Mouse (Mus musculus) stomach, postnatal 0 days (tissue): Measurements from ENCODE around the gene Abcc5. TPM values are rescaled to one million over a fixed set of nuclear protein-coding genes. Genes with fewer than 3 reads are reported as not detected.

ENCODE experiments used
- ATAC-seq: fragments of 200-750 bp; cut with Nextera tagmentation; 2 replicates; pipeline ENCODE4 v1.8.0; 2017; ENCODE audit not compliant: low FRiP score, low TSS enrichment
- DNase-seq: peaks from one replicate; pipeline ENCODE4 v3.0.0-alpha.2; 2016; ENCODE audit warnings: low spot score
- H3K27ac ChIP-seq: fragments of 300-500 bp; sonication (generic); replicated peaks from 2 replicates; pipeline ENCODE4 v1.5.1; 2014; ENCODE audit warnings: mild to moderate bottlenecking, control low read depth
- H3K27me3 ChIP-seq: fragments of 300-500 bp; sonication (generic); 2 replicates; pipeline ENCODE4 v1.6.1; 2014; ENCODE audit warnings: low read length; ENCODE audit not compliant: control insufficient read depth, insufficient read depth
- H3K36me3 ChIP-seq: fragments of 300-500 bp; sonication (generic); 2 replicates; pipeline ENCODE4 v1.6.1; 2014; ENCODE audit warnings: low read length, mixed read lengths; ENCODE audit not compliant: control insufficient read depth, insufficient read depth
- H3K4me1 ChIP-seq: fragments of 300-500 bp; sonication (generic); replicated peaks from 2 replicates; pipeline ENCODE4 v1.6.1; 2014; ENCODE audit warnings: antibody characterized with exemption; ENCODE audit not compliant: control insufficient read depth, insufficient read depth
- H3K4me2 ChIP-seq: fragments of 300-500 bp; sonication (generic); replicated peaks from 2 replicates; pipeline ENCODE4 v1.6.1; 2014; ENCODE audit warnings: low read depth, mild to moderate bottlenecking, control low read depth, moderate library complexity
- H3K4me3 ChIP-seq: fragments of 300-500 bp; sonication (generic); 2 replicates; pipeline ENCODE4 v1.5.1; 2014; ENCODE audit warnings: low read depth, low read length, control low read depth
- H3K9ac ChIP-seq: fragments of 300-500 bp; sonication (generic); 2 replicates; pipeline ENCODE4 v1.6.1; 2014; ENCODE audit warnings: mild to moderate bottlenecking, low read length, control low read depth, mixed read lengths
- H3K9me3 ChIP-seq: fragments of 300-500 bp; sonication (generic); 2 replicates; pipeline ENCODE4 v1.6.1; 2016; ENCODE audit warnings: low read length; ENCODE audit not compliant: control insufficient read depth
- CTCF ChIP-seq: IDR thresholded peaks from 2 replicates; pipeline ENCODE4 v1.5.1; 2016; ENCODE audit warnings: antibody characterized with exemption, low read depth, mild to moderate bottlenecking, moderate library complexity
- EP300 ChIP-seq: optimal IDR thresholded peaks from 2 replicates; pipeline ENCODE3; 2016; ENCODE audit warnings: antibody characterized with exemption
- whole genome bisulfite sequencing: fragments of 180-500 bp; shearing (Covaris S2); extraction: QIAGEN DNeasy Blood & Tissue Kit; methylation state at CpG from one replicate; pipeline ENCODE4 v1.1.7; 2014; 5-methylcytosine and 5-hydroxymethylcytosine counted together
- polyA plus RNA-seq: library from polyadenylated mRNA; unstranded; fragments of >200 nt; fragmentation: Nextera tagmentation; extraction: Ambion mirVana; gene quantifications from 2 replicates; pipeline ENCODE4 v1.2.1, GENCODE M21; 2015

The Abcc5 gene
- polyA plus RNA-seq, 1 experiment from 2014 or later, result 15.9 TPM

GRCm38 (mm10) chr16:20359643-20360295, 66.4 kb downstream of the Abcc5 start:
- Histone ChIP-seq H3K4me3 (no peak overlapping the region), H3K27ac (no peak overlapping the region), H3K36me3 (peaks cover 14% of the 10 kb centered on the region; the same call in 1 of the 2 replicates), H3K4me1 (no peaks in the 10 kb centered on the region), H3K4me2 (no peak overlapping the region), H3K27me3 (no peaks in the 10 kb centered on the region), H3K9ac (no peak overlapping the region), H3K9me3 (no peaks in the 10 kb centered on the region)
- WGBS, result 85% methylated on average over 9 of the region's 9 CpGs
- ATAC-seq (no peak), DNase-seq (no peak)
- no peak for TF ChIP-seq EP300
- no peak for TF ChIP-seq CTCF

GRCm38 (mm10) chr16:20357837-20358236, 68.4 kb downstream of the Abcc5 start:
- Histone ChIP-seq H3K36me3 (peaks cover 9% of the 10 kb centered on the region; the same call in 1 of the 2 replicates), H3K9ac (no peak overlapping the region), H3K9me3 (no peaks in the 10 kb centered on the region), H3K4me3 (no peak overlapping the region), H3K4me2 (no peak overlapping the region), H3K27ac (no peak overlapping the region), H3K27me3 (no peaks in the 10 kb centered on the region), H3K4me1 (no peaks in the 10 kb centered on the region)
- ATAC-seq (no peak), DNase-seq (no peak)
- TF ChIP-seq CTCF, result no peak
- 91% methylated on average over 5 of the region's 5 CpGs for WGBS

GRCm38 (mm10) chr16:20354762-20355161, 71.4 kb downstream of the Abcc5 start:
- H3K36me3 ChIP-seq, result peaks cover 6% of the 10 kb centered on the region; the same call in 1 of the 2 replicates
- 88% methylated on average over 2 of the region's 2 CpGs for WGBS
- no peaks in the 10 kb centered on the region for H3K4me1 ChIP-seq
- H3K4me3 ChIP-seq, result no peak overlapping the region
- no peaks in the 10 kb centered on the region for H3K27me3 ChIP-seq
- no peak overlapping the region for H3K27ac ChIP-seq
- H3K9ac ChIP-seq, result no peak overlapping the region
- H3K4me2 ChIP-seq, result no peak overlapping the region
- DNase-seq, result no peak
- H3K9me3 ChIP-seq, result no peaks in the 10 kb centered on the region
- no peak for TF ChIP-seq EP300
- TF ChIP-seq CTCF, result no peak
- no peak for ATAC-seq

GRCm38 (mm10) chr16:20354011-20354410, 72.2 kb downstream of the Abcc5 start:
- DNase-seq (no peak), ATAC-seq (no peak)
- Histone ChIP-seq H3K4me2 (no peak overlapping the region), H3K4me3 (no peak overlapping the region), H3K27me3 (no peaks in the 10 kb centered on the region), H3K9me3 (no peaks in the 10 kb centered on the region), H3K36me3 (peaks cover 3% of the 10 kb centered on the region; the same call in 1 of the 2 replicates), H3K27ac (no peak overlapping the region), H3K9ac (no peak overlapping the region), H3K4me1 (no peaks in the 10 kb centered on the region)
- TF ChIP-seq CTCF, result no peak
- no peak for TF ChIP-seq EP300
- WGBS, result 93% methylated on average over 1 of the region's 1 CpGs

- 92% methylated on average over 1 of the region's 1 CpGs for WGBS
- Histone ChIP-seq H3K4me3 (no peak overlapping the region), H3K4me2 (no peak overlapping the region), H3K27me3 (no peaks in the 10 kb centered on the region), H3K9me3 (no peaks in the 10 kb centered on the region), H3K36me3 (no peaks in the 10 kb centered on the region; the same call in 1 of the 2 replicates), H3K9ac (no peak overlapping the region), H3K4me1 (no peaks in the 10 kb centered on the region), H3K27ac (no peak overlapping the region)
- DNase-seq (no peak), ATAC-seq (no peak)
- TF ChIP-seq CTCF (no peak), EP300 (no peak)
These were observed 80.7 kb downstream of the Abcc5 start for GRCm38 (mm10) chr16:20345464-20345863.

- no peaks in the 10 kb centered on the region for H3K27me3 ChIP-seq
- H3K36me3 ChIP-seq, result peaks cover 3% of the 10 kb centered on the region; the same call in 1 of the 2 replicates
- H3K9ac ChIP-seq, result no peak overlapping the region
- H3K4me3 ChIP-seq, result no peak overlapping the region
- DNase-seq (no peak), ATAC-seq (no peak)
- no peaks in the 10 kb centered on the region for H3K9me3 ChIP-seq
- 95% methylated on average over 3 of the region's 3 CpGs for WGBS
- H3K4me2 ChIP-seq, result no peak overlapping the region
- TF ChIP-seq EP300 (no peak), CTCF (no peak)
- no peak overlapping the region for H3K27ac ChIP-seq
- H3K4me1 ChIP-seq, result no peaks in the 10 kb centered on the region
These were observed 87.6 kb downstream of the Abcc5 start for GRCm38 (mm10) chr16:20338616-20339015.
